ENCODE assay signal across 8 mouse cellular contexts in genomic region chr7:3704475-3704874, GRCm38 (mm10). TPM values are rescaled to one million over a fixed set of nuclear protein-coding genes. Genes with fewer than 3 reads are reported as not detected.
DNase-seq lines count a peak whose midpoint lies in the region; ATAC-seq lines count a peak whose summit lies in the region.

No protein-coding gene starts in this region.

- H3K4me1 ChIP-seq in kidney, embryonic 15.5 days: peaks cover 20% of the 10 kb centered on the region
- H3K4me1 ChIP-seq in brown adipose tissue, adult 24 weeks (ENCODE audit: control insufficient read depth, insufficient read depth, insufficient read length, low read length): no peaks in the 10 kb centered on the region; the same call in none of the 2 replicates
- H3K4me1 ChIP-seq in midbrain, embryonic 14.5 days (ENCODE audit: control insufficient read depth, insufficient read depth, low read length): peaks cover 13% of the 10 kb centered on the region

- peak overlapping the region; percentile 81 for H3K9ac ChIP-seq in kidney, embryonic 15.5 days
- H3K9ac ChIP-seq in midbrain, embryonic 14.5 days (replicated peaks; ENCODE audit: low read length): peak overlapping the region; percentile 80

- H3K36me3 ChIP-seq in kidney, embryonic 15.5 days: peaks cover 57% of the 10 kb centered on the region
- H3K36me3 ChIP-seq in midbrain, embryonic 14.5 days (ENCODE audit: control insufficient read depth, insufficient read depth, low read length): peaks cover 51% of the 10 kb centered on the region

- no peaks in the 10 kb centered on the region for H3K9me3 ChIP-seq in kidney, embryonic 15.5 days (replicated peaks)
- H3K9me3 ChIP-seq in midbrain, embryonic 14.5 days (ENCODE audit: control insufficient read depth, low read length): no peaks in the 10 kb centered on the region

- DNase-seq in kidney, postnatal 25 days: no peak
- no peak for DNase-seq in midbrain, embryonic 14.5 days
- no peak for DNase-seq in left cerebral cortex, postnatal 10 days (ENCODE audit: extremely low spot score in 1 of 2, low spot score in 2 of 2)
- DNase-seq in frontal cortex, postnatal 14 days (ENCODE audit: low spot score in 2 of 2): no peak
- no peak for DNase-seq in layer of hippocampus, adult 9-11 months

- 1% methylated on average over 20 of the region's 20 CpGs for WGBS in kidney, embryonic 15.5 days
- WGBS in midbrain, embryonic 14.5 days: under 1% methylated on average over 20 of the region's 20 CpGs

- H3K27ac ChIP-seq in kidney, embryonic 15.5 days: peak overlapping the region; percentile 96
- peak overlapping the region; percentile 95 for H3K27ac ChIP-seq in brown adipose tissue, adult 24 weeks (replicated peaks; ENCODE audit: low read depth, low read length)
- peak overlapping the region; percentile 95 for H3K27ac ChIP-seq in midbrain, embryonic 14.5 days (replicated peaks; ENCODE audit: low read depth, low read length)

- H3K4me2 ChIP-seq in kidney, embryonic 15.5 days: peak overlapping the region; percentile 82
- H3K4me2 ChIP-seq in midbrain, embryonic 14.5 days (ENCODE audit: low read length): peak overlapping the region; percentile 95

- ATAC-seq in kidney, embryonic 15.5 days (replicated peaks; ENCODE audit: low FRiP score): peak; percentile 31
- peak; percentile 47 for ATAC-seq in inflammation-experienced regulatory T-cells, adult 6 months
- peak; percentile 29 for ATAC-seq in midbrain, embryonic 14.5 days (ENCODE audit: low FRiP score, low TSS enrichment)

- peak overlapping the region; percentile 81 for H3K4me3 ChIP-seq in kidney, embryonic 15.5 days (replicated peaks)
- peak overlapping the region; percentile 91 for H3K4me3 ChIP-seq in brown adipose tissue, adult 24 weeks (ENCODE audit: insufficient read depth, low read depth, low read length)
- peak overlapping the region; percentile 84 for H3K4me3 ChIP-seq in midbrain, embryonic 14.5 days (replicated peaks; ENCODE audit: low read depth, low read length)

- H3K27me3 ChIP-seq in kidney, embryonic 15.5 days: no peaks in the 10 kb centered on the region
- H3K27me3 ChIP-seq in midbrain, embryonic 14.5 days (ENCODE audit: control insufficient read depth, insufficient read depth, low read length): no peaks in the 10 kb centered on the region

- intact Hi-C loops in left cerebral cortex, postnatal 10 days (cut with DNase I): loop anchor here (10.0 kb wide), 1 partner anchor 730 kb away; no protein-coding TSS in a partner anchor

RNA-seq across cellular contexts. Expression of gene Rps9, which starts 0.7 kb away (rescaled TPM):
- polyA plus RNA-seq in kidney, embryonic 15.5 days (2015; fragmentation: Nextera tagmentation; extraction: Ambion mirVana): 1,518 and 1,652 TPM in 2 replicates
- polyA plus RNA-seq in brown adipose tissue, adult 24 weeks (2012; ENCODE audit: insufficient read depth, insufficient read length, missing spikeins): 727 and 740 TPM in 2 replicates
- polyA plus RNA-seq in inflammation-experienced regulatory T-cells, adult 6 months (2017; shearing (Covaris generic)): 1,000 to 10,000 TPM; 2,959 to 5,702 (median 4,871) TPM
- 857 and 868 TPM in 2 replicates for polyA plus RNA-seq in midbrain, embryonic 14.5 days (2014; fragmentation: Nextera tagmentation; extraction: Ambion mirVana)
- 100 to 1,000 TPM; 460 to 465 TPM for total RNA-seq in left cerebral cortex, postnatal 10 days (2021)

RNA-seq across cellular contexts. Expression of gene Mboat7, which starts 11.2 kb away (rescaled TPM):
- polyA plus RNA-seq in kidney, embryonic 15.5 days (2015; fragmentation: Nextera tagmentation; extraction: Ambion mirVana): 56.9 and 59.6 TPM in 2 replicates
- 20.9 and 29.8 TPM in 2 replicates for polyA plus RNA-seq in brown adipose tissue, adult 24 weeks (2012; ENCODE audit: insufficient read depth, insufficient read length, missing spikeins)
- 10 to 100 TPM; 19.1 to 30.5 (median 20.5) TPM for polyA plus RNA-seq in inflammation-experienced regulatory T-cells, adult 6 months (2017; shearing (Covaris generic))
- 70.6 and 70.7 TPM in 2 replicates for polyA plus RNA-seq in midbrain, embryonic 14.5 days (2014; fragmentation: Nextera tagmentation; extraction: Ambion mirVana)
- 100 to 1,000 TPM; 167 to 170 TPM for total RNA-seq in left cerebral cortex, postnatal 10 days (2021)

RNA-seq across cellular contexts. Expression of gene Tsen34, which starts 11.8 kb away (rescaled TPM):
- polyA plus RNA-seq in kidney, embryonic 15.5 days (2015; fragmentation: Nextera tagmentation; extraction: Ambion mirVana): 274 and 286 TPM in 2 replicates
- 37.7 and 38.0 TPM in 2 replicates for polyA plus RNA-seq in brown adipose tissue, adult 24 weeks (2012; ENCODE audit: insufficient read depth, insufficient read length, missing spikeins)
- polyA plus RNA-seq in inflammation-experienced regulatory T-cells, adult 6 months (2017; shearing (Covaris generic)): 1 to 10 TPM; 7.0 to 9.4 (median 9.1) TPM
- polyA plus RNA-seq in midbrain, embryonic 14.5 days (2014; fragmentation: Nextera tagmentation; extraction: Ambion mirVana): 232 and 277 TPM in 2 replicates
- total RNA-seq in left cerebral cortex, postnatal 10 days (2021): 10 to 100 TPM; 85.1 to 97.4 TPM

RNA-seq across cellular contexts. Expression of gene Pirb, which starts 15.7 kb away (rescaled TPM):
- 0.68 and 1.1 TPM in 2 replicates for polyA plus RNA-seq in kidney, embryonic 15.5 days (2015; fragmentation: Nextera tagmentation; extraction: Ambion mirVana)
- 3.7 and 5.2 TPM in 2 replicates for polyA plus RNA-seq in brown adipose tissue, adult 24 weeks (2012; ENCODE audit: insufficient read depth, insufficient read length, missing spikeins)
- polyA plus RNA-seq in inflammation-experienced regulatory T-cells, adult 6 months (2017; shearing (Covaris generic)): 1 to 10 TPM in 1 of 3 experiments, under 1 TPM in 2; 0.15 to 2.4 (median 0.33) TPM
- 0.11 and 0.34 TPM in 2 replicates for polyA plus RNA-seq in midbrain, embryonic 14.5 days (2014; fragmentation: Nextera tagmentation; extraction: Ambion mirVana)
- under 1 TPM; 0.14 to 0.15 TPM for total RNA-seq in left cerebral cortex, postnatal 10 days (2021)

RNA-seq across cellular contexts. Expression of gene Tmc4, which starts 27.1 kb away (rescaled TPM):
- 20.4 and 23.9 TPM in 2 replicates for polyA plus RNA-seq in kidney, embryonic 15.5 days (2015; fragmentation: Nextera tagmentation; extraction: Ambion mirVana)
- 0.67 TPM in 1 of 2 replicates, not detected in the other for polyA plus RNA-seq in brown adipose tissue, adult 24 weeks (2012; ENCODE audit: insufficient read depth, insufficient read length, missing spikeins)
- polyA plus RNA-seq in inflammation-experienced regulatory T-cells, adult 6 months (2017; shearing (Covaris generic)): 10 to 100 TPM in 1 of 3 experiments, 1 to 10 TPM in 2; 5.5 to 14.4 (median 8.9) TPM
- 3.0 and 3.2 TPM in 2 replicates for polyA plus RNA-seq in midbrain, embryonic 14.5 days (2014; fragmentation: Nextera tagmentation; extraction: Ambion mirVana)
- total RNA-seq in left cerebral cortex, postnatal 10 days (2021): 1 to 10 TPM; 5.1 to 5.8 TPM
